ENCODE assay signal across 9 mouse cellular contexts in the genomic region with DNA sequence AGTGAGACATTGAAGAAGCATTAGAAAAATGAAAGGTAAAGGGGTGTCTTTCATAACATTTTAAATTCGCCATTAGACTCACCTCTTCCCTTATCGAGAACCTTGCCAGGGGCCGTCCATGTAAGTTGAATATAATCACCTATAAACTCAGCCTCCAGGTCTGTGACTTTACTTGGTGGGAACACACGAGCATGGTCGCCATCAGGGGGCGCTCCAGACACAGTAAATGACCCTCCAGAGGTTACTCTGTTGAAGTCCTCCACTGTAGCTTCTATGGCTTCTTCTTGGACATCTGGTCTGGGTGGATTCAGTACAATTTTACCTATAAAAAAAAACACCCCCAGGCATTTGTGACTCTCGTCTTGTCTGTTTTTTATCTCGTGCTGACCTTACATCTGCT. TPM values are rescaled to one million over a fixed set of nuclear protein-coding genes. Genes with fewer than 3 reads are reported as not detected.
DNase-seq lines count a peak whose midpoint lies in the region; ATAC-seq and TF ChIP-seq lines count a peak whose summit lies in the region.
"Had no signal": no experiment of that assay in that cellular context is flagged by ENCODE, and none has a peak within 500 bp of the region (broad histone marks: within the 10 kb centered on the region; RNA-seq: fewer than 3 reads in every experiment).

No protein-coding gene starts in this region.

- H3K9me3 ChIP-seq in intestine, postnatal 0 days (ENCODE audit: control insufficient read depth): no peaks in the 10 kb centered on the region
- no peaks in the 10 kb centered on the region for H3K9me3 ChIP-seq in intestine, embryonic 16.5 days (ENCODE audit: control insufficient read depth, low read length)
- no peaks in the 10 kb centered on the region for H3K9me3 ChIP-seq in liver, embryonic 11.5 days (ENCODE audit: control insufficient read depth, low read length)
- H3K9me3 ChIP-seq: midbrain, embryonic 12.5 days had no signal

- H3K36me3 ChIP-seq in intestine, postnatal 0 days (ENCODE audit: control insufficient read depth, insufficient read depth): no peaks in the 10 kb centered on the region
- no peaks in the 10 kb centered on the region for H3K36me3 ChIP-seq in intestine, embryonic 16.5 days (ENCODE audit: control insufficient read depth, insufficient read depth, low read length)
- H3K36me3 ChIP-seq in liver, embryonic 11.5 days (ENCODE audit: control insufficient read depth, insufficient read depth, low read length): no peaks in the 10 kb centered on the region
- H3K36me3 ChIP-seq: midbrain, embryonic 12.5 days had no signal

- H3K4me1 ChIP-seq in intestine, postnatal 0 days (replicated peaks; ENCODE audit: control insufficient read depth, insufficient read depth, low read length): no peaks in the 10 kb centered on the region
- H3K4me1 ChIP-seq in intestine, embryonic 16.5 days (ENCODE audit: control insufficient read depth, insufficient read depth, low read length): no peaks in the 10 kb centered on the region
- H3K4me1 ChIP-seq in liver, embryonic 11.5 days (replicated peaks; ENCODE audit: control insufficient read depth, insufficient read depth, low read length): no peaks in the 10 kb centered on the region
- H3K4me1 ChIP-seq: midbrain, embryonic 12.5 days had no signal

- H3K9ac ChIP-seq in intestine, postnatal 0 days (ENCODE audit: low read depth, low read length): no peak overlapping the region
- H3K9ac ChIP-seq in intestine, embryonic 16.5 days (ENCODE audit: low read depth, low read length): no peak overlapping the region
- H3K9ac ChIP-seq in liver, embryonic 11.5 days (ENCODE audit: low read depth, low read length): no peak overlapping the region
- H3K9ac ChIP-seq: midbrain, embryonic 12.5 days had no signal

- H3K4me3 ChIP-seq in intestine, postnatal 0 days (ENCODE audit: low read depth, low read length): no peak overlapping the region
- no peak overlapping the region for H3K4me3 ChIP-seq in intestine, embryonic 16.5 days (ENCODE audit: low read length)
- no peak overlapping the region for H3K4me3 ChIP-seq in liver, embryonic 11.5 days (ENCODE audit: low read depth, low read length)
- H3K4me3 ChIP-seq: midbrain, embryonic 12.5 days had no signal

- DNase-seq in urinary bladder, postnatal 25 days (ENCODE audit: low spot score): peak; percentile 25
- no peak for DNase-seq in urinary bladder, postnatal 10 days (ENCODE audit: low spot score)
- DNase-seq in liver, embryonic 11.5 days (ENCODE audit: low spot score): peak; percentile 37
- no peak for DNase-seq in layer of hippocampus, adult 9-11 months

- H3K4me2 ChIP-seq in intestine, postnatal 0 days (replicated peaks; ENCODE audit: low read depth): no peak overlapping the region
- H3K4me2 ChIP-seq in intestine, embryonic 16.5 days (ENCODE audit: low read depth, low read length): no peak overlapping the region
- no peak overlapping the region for H3K4me2 ChIP-seq in liver, embryonic 11.5 days
- H3K4me2 ChIP-seq: midbrain, embryonic 12.5 days had no signal

- ATAC-seq in intestine, postnatal 0 days: no peak
- ATAC-seq in intestine, embryonic 16.5 days: no peak
- peak; percentile 94 for ATAC-seq in common myeloid progenitor, adult 5-6 weeks (replicated peaks; ENCODE audit: low read depth, poor library complexity, severe bottlenecking)
- peak; percentile 57; the same call in 1 of the 2 replicates for ATAC-seq in liver, embryonic 11.5 days (replicated peaks; ENCODE audit: low FRiP score)

- no peak overlapping the region for H3K27ac ChIP-seq in intestine, postnatal 0 days (ENCODE audit: low read depth, low read length)
- no peak overlapping the region for H3K27ac ChIP-seq in intestine, embryonic 16.5 days (ENCODE audit: low read length)
- H3K27ac ChIP-seq in liver, embryonic 11.5 days (ENCODE audit: low read depth, low read length): no peak overlapping the region
- H3K27ac ChIP-seq: midbrain, embryonic 12.5 days had no signal

- no peaks in the 10 kb centered on the region for H3K27me3 ChIP-seq in intestine, postnatal 0 days (replicated peaks; ENCODE audit: control insufficient read depth, insufficient read depth, low read length)
- no peaks in the 10 kb centered on the region for H3K27me3 ChIP-seq in intestine, embryonic 16.5 days (replicated peaks; ENCODE audit: control insufficient read depth, insufficient read depth, low read length)
- H3K27me3 ChIP-seq in liver, embryonic 11.5 days (replicated peaks; ENCODE audit: control insufficient read depth, insufficient read depth, low read length): no peaks in the 10 kb centered on the region
- H3K27me3 ChIP-seq: midbrain, embryonic 12.5 days had no signal

- 38% methylated on average over 8 of the region's 8 CpGs for WGBS in intestine, postnatal 0 days
- WGBS in intestine, embryonic 16.5 days: 36% methylated on average over 8 of the region's 8 CpGs
- WGBS in liver, embryonic 11.5 days: 25% methylated on average over 8 of the region's 8 CpGs

- TF ChIP-seq CTCF in intestine, postnatal 0 days (IDR thresholded peaks at IDR 0.05; ENCODE audit: low read depth): peak; percentile 68

RNA-seq across cellular contexts. Expression of gene Clca3a2, which starts 17.4 kb away (rescaled TPM):
- polyA plus RNA-seq in intestine, postnatal 0 days (2015; fragmentation: Nextera tagmentation; extraction: Ambion mirVana): 0.08 and 0.25 TPM in 2 replicates
- polyA plus RNA-seq in intestine, embryonic 16.5 days (2015; fragmentation: Nextera tagmentation; extraction: Ambion mirVana): 0.48 and 0.64 TPM in 2 replicates
- not detected in 2 replicates for total RNA-seq in common myeloid progenitor, adult 5-6 weeks (2017)
- 0.18 TPM in 1 of 2 replicates, not detected in the other for polyA plus RNA-seq in liver, embryonic 11.5 days (2014; fragmentation: Nextera tagmentation; extraction: Ambion mirVana)
- polyA plus RNA-seq: midbrain, embryonic 12.5 days had no signal

RNA-seq across cellular contexts. Expression of gene Clca3a1, which starts 41.1 kb away (rescaled TPM):
- polyA plus RNA-seq in intestine, postnatal 0 days (2015; fragmentation: Nextera tagmentation; extraction: Ambion mirVana): 3.9 and 4.0 TPM in 2 replicates
- 5.4 and 5.5 TPM in 2 replicates for polyA plus RNA-seq in intestine, embryonic 16.5 days (2015; fragmentation: Nextera tagmentation; extraction: Ambion mirVana)
- 8.3 and 8.6 TPM in 2 replicates for total RNA-seq in common myeloid progenitor, adult 5-6 weeks (2017)
- polyA plus RNA-seq in liver, embryonic 11.5 days (2014; fragmentation: Nextera tagmentation; extraction: Ambion mirVana): 3.0 and 3.1 TPM in 2 replicates

RNA-seq across cellular contexts. Expression of gene Clca3b, which starts 47.3 kb away (rescaled TPM):
- 2.5 and 3.6 TPM in 2 replicates for polyA plus RNA-seq in intestine, postnatal 0 days (2015; fragmentation: Nextera tagmentation; extraction: Ambion mirVana)
- polyA plus RNA-seq in intestine, embryonic 16.5 days (2015; fragmentation: Nextera tagmentation; extraction: Ambion mirVana): 5.2 and 6.4 TPM in 2 replicates
- not detected in 2 replicates for total RNA-seq in common myeloid progenitor, adult 5-6 weeks (2017)
- polyA plus RNA-seq in liver, embryonic 11.5 days (2014; fragmentation: Nextera tagmentation; extraction: Ambion mirVana): not detected in 2 replicates
- polyA plus RNA-seq: gonadal fat pad, adult 2 months; midbrain, embryonic 12.5 days had no signal

Comparison
In these comparisons a context has a peak if more than half of its experiments do, and no peak if none do; other contexts are left out.
1. DNase-seq: peak in urinary bladder, postnatal 25 days (single experiment) and liver, embryonic 11.5 days (single experiment); none in urinary bladder, postnatal 10 days (single experiment) and layer of hippocampus, adult 9-11 months (single experiment).
2. ATAC-seq: peak in common myeloid progenitor, adult 5-6 weeks (single experiment) and liver, embryonic 11.5 days (single experiment); none in intestine, postnatal 0 days (single experiment) and intestine, embryonic 16.5 days (single experiment).